Mouse (Mus musculus) cortical plate, adult 2 months (tissue): ENCODE measurements around the gene Tbc1d14. TPM values are rescaled to one million over a fixed set of nuclear protein-coding genes. Genes with fewer than 3 reads are reported as not detected.

ENCODE experiments used
- H3K27ac ChIP-seq: fragments of 200-500 bp; 2 replicates; pipeline ENCODE4 v1.5.1; 2012; ENCODE audit warnings: low read length, control low read depth, inconsistent platforms; ENCODE audit not compliant: insufficient read depth
- H3K4me1 ChIP-seq: fragments of 200-500 bp; 2 replicates; pipeline ENCODE4 v1.6.1; 2011; ENCODE audit warnings: low read length; ENCODE audit not compliant: control insufficient read depth, insufficient read depth
- H3K4me3 ChIP-seq: fragments of 200-500 bp; 2 replicates; pipeline ENCODE4 v1.5.1; 2011; ENCODE audit warnings: mild to moderate bottlenecking, low read length, control low read depth; ENCODE audit not compliant: insufficient read depth
- CTCF ChIP-seq: fragments of 200-500 bp; IDR thresholded peaks from 2 replicates; pipeline ENCODE4 v1.5.1; 2011; ENCODE audit warnings: mild to moderate bottlenecking, control low read depth, low read length; ENCODE audit not compliant: insufficient read depth; ENCODE audit errors: extremely low read depth
- POLR2A ChIP-seq: fragments of 200-500 bp; IDR thresholded peaks from 2 replicates; pipeline ENCODE4 v1.6.1; 2011; ENCODE audit warnings: mild to moderate bottlenecking, low read length, control low read depth; ENCODE audit not compliant: insufficient read depth; ENCODE audit errors: extremely low read depth
- polyA plus RNA-seq: library from polyadenylated mRNA; depleted of rRNA; stranded (reverse); fragments of >200 nt; gene quantifications from 2 replicates; pipeline ENCODE4 v1.2.3, GENCODE M21; 2012; rRNA removed

Gene Tbc1d14
- polyA plus RNA-seq, 1 experiment: 67.0 TPM

GRCm38 (mm10) chr5:36440741-36441140, 152.3 kb downstream of the Tbc1d14 start:
- TF ChIP-seq POLR2A (no peak), CTCF (no peak)
- no peak overlapping the region for H3K27ac ChIP-seq
- H3K4me3 ChIP-seq: no peak overlapping the region
- H3K4me1 ChIP-seq: no peaks in the 10 kb centered on the region

Other genes starting within 250 kb of the Tbc1d14 start
- gene Sorcs2, start 195.1 kb downstream of the Tbc1d14 start, polyA plus RNA-seq: 21.4 and 21.8 TPM in 2 replicates
- 22.5 and 22.9 TPM in 2 replicates for gene Grpel1, start 128.3 kb downstream of the Tbc1d14 start, polyA plus RNA-seq
- gene Tada2b, start 109.0 kb downstream of the Tbc1d14 start, polyA plus RNA-seq: 17.2 and 17.3 TPM in 2 replicates
- 0.98 and 1.0 TPM in 2 replicates for gene Ccdc96, start 108.7 kb downstream of the Tbc1d14 start, polyA plus RNA-seq
- gene D5Ertd579e, start 102.7 kb upstream of the Tbc1d14 start, polyA plus RNA-seq: 50.8 TPM in 2 replicates
- gene Bloc1s4, start 155.4 kb upstream of the Tbc1d14 start, polyA plus RNA-seq: 22.2 and 22.7 TPM in 2 replicates
- 302 and 325 TPM in 2 replicates for gene Mrfap1, start 203.5 kb upstream of the Tbc1d14 start, polyA plus RNA-seq
- gene Man2b2, start 237.4 kb upstream of the Tbc1d14 start, polyA plus RNA-seq: 33.7 and 35.3 TPM in 2 replicates